Mouse (Mus musculus) left cerebral cortex, adult 18-20 months (tissue): ENCODE data around the gene Dbndd1. TPM values are rescaled to one million over a fixed set of nuclear protein-coding genes. Genes with fewer than 3 reads are reported as not detected.
A peak's percentile ranks its signal among the peaks of the same experiment; 100 is the strongest.
"Not testable (repeated sequence)": the region's sequence is repeated elsewhere in the genome, so short reads cannot be mapped to it uniquely, and the experiment has no call there.

ENCODE experiments used
- DNase-seq, 2 experiments: peaks; one replicate each; pipeline ENCODE4 v3.0.0; 2021 to 2022; ENCODE audit warnings: low spot score in 2 of 2, mixed read lengths in 1 of 2
- long read RNA-seq, 2 experiments: library from polyadenylated mRNA; stranded (forward); transcript quantifications; one replicate each; pipeline ENCODE4 v2.0.0; 2021
- total RNA-seq, 2 experiments: library from RNA; stranded (reverse); gene quantifications; 2 replicates each; pipeline ENCODE4 v1.2.3; 2021

Dbndd1 gene
- total RNA-seq: 10 to 100 TPM; 15.9 to 18.3 TPM
- long read RNA-seq, experiment 1, transcript Dbndd1-201 (4 exons, 1,677 nt): major isoform, 23 of 26 reads
- long read RNA-seq, experiment 1, partial matches to known transcripts: 1 of 26 reads
- long read RNA-seq, experiment 1, other reads (novel, unspliced or antisense): 2 of 26 reads
- long read RNA-seq, experiment 2, transcript Dbndd1-201 (4 exons, 1,677 nt): major isoform, 21 of 25 reads
- long read RNA-seq, experiment 2, partial matches to known transcripts: 3 of 25 reads
- long read RNA-seq, experiment 2, other reads (novel, unspliced or antisense): 1 of 25 reads

GRCm38 (mm10) chr8:123514781-123515539 lies at the start of gene Dbndd1:
Gene Dbndd1, minus strand, starts transcription at chr8:123515463.
- DNase-seq: peak; percentile 54 to 62

DNA sequence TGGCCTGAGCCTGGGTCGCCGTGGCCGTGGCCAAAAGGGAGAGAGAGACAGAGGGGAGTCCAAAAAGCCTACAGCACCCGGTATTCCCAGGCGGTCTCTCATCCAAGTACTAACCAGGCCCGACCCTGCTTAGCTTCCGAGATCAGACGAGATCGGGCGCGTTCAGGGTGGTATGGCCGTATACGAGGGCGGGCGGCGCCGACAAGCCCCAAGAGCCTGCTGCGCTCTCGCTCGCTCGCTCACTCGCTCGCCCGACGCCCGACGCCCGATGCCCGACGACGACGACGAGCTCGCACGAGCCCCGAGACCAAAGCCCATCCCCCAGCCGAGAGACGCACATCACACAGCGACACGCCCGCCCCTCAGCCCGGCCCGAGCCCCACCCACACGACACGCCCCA lies 49.0 kb upstream of the Dbndd1 start:
- not testable (repeated sequence) for DNase-seq

DNA sequence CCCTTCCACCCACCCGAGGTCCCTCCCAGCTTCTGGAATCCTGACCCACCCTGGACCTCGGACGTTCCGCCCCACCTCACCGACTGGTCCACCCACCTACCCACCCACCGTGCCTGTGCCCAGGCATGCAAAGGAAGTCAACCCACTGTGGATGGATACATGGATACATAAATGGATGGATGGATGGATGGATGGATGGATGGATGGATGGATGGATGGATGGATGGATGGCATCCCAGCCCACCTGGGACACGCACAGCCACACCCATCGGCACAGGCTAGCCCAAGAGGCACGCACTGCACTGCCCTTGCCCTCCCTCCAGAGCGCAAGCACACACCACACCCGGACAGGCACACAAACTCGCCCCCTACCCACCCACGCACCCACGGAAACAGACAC lies 22.4 kb upstream of the Dbndd1 start:
- not testable (repeated sequence) for DNase-seq

DNA sequence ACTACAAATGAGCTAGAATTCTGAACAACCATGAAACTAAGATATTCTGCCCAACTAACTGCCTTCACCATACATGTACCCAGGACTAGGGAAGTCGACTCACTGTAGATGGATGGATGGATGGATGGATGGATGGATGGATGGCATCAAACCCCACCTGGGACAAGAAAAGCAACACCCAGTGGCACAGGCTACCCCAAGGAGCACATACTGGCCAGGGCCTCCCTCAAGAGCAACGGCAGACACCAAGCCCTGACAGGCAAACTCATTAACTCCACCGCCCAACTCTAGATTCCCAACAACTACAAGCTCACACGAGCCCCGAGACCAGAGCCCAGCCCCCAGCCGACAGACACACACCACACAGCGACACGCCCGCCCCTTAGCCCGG lies 21.7 kb upstream of the Dbndd1 start:
- no peak for DNase-seq

GRCm38 (mm10) chr8:123536242-123536989 lies 21.2 kb upstream of the Dbndd1 start:
- DNase-seq: no peak

GRCm38 (mm10) chr8:123527720-123528489 lies 12.6 kb upstream of the Dbndd1 start:
- peak in 1 of 2 experiments; percentile 38 for DNase-seq

GRCm38 (mm10) chr8:123520048-123520447 lies 4.8 kb upstream of the Dbndd1 start:
- DNase-seq: not testable (repeated sequence)

- peak; percentile 87 to 90 for DNase-seq
Measured at GRCm38 (mm10) chr8:123518667-123519066, 3.4 kb upstream of the Dbndd1 start, which contains the start of gene Gas8. Gene Gas8, plus strand, starts transcription at chr8:123518834.

DNA sequence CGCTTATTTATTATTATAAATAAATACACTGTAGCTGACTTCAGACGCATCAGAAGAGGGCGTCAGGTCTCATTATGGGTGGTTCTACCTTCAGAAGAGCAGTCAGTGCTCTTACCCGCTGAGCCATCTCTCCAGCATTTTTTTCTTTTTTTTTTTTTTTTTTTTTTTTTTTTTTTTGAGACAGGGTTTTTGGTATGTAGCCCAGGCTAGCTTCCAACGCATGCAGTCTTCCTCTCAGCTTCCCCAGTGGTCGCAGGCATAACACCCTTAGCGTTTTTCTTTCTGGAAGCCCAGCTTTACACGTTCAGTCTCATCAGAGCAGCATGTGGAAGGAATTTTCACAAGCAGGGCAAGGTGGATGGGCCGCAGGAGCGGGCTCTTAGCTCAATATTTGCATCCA lies 2.9 kb upstream of the Dbndd1 start:
- DNase-seq: no peak

- no peak for DNase-seq
Measured at GRCm38 (mm10) chr8:123516596-123516995, 1.3 kb upstream of the Dbndd1 start.

DNA sequence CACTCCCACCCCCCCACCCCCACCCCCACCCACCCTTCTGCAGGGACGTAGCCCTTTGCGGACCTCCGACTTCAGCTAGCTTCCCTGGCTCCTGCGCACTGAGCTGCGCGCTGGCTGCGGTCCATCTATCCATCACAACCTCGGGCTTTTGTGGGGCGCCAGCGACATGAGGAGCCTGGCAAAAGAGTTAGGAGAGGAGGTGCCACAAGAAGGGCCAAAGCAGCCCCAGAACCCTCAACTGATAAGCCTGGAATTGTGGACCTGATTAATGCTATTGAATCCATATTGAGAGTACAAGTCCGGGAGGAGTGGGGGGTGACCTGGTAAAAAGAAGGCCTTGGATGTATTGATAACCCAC lies 256 bp upstream of the Dbndd1 start:
- peak in 1 of 2 experiments; percentile 33 for DNase-seq

GRCm38 (mm10) chr8:123514136-123514535 lies 1.1 kb downstream of the Dbndd1 start:
- DNase-seq: no peak

DNA sequence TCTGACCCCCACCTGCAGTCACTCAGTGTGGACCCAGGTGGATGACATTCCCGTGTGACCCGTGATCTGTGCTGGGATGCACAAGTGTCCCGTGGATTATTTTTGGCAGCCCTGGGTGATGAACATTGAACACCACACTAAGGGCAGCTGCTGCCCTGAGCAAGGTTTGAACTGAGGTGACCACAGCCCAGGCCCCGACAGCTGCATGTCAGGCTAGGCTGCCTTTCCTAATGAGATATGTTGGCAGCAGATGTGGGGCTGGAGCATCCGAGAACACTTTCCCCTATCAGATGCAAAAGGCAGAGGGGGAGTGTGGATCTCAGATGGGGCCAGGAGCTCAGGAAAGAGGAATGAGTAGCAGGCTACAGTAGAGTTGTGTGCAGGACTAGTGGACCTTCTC lies 4.4 kb downstream of the Dbndd1 start:
- no peak for DNase-seq

DNA sequence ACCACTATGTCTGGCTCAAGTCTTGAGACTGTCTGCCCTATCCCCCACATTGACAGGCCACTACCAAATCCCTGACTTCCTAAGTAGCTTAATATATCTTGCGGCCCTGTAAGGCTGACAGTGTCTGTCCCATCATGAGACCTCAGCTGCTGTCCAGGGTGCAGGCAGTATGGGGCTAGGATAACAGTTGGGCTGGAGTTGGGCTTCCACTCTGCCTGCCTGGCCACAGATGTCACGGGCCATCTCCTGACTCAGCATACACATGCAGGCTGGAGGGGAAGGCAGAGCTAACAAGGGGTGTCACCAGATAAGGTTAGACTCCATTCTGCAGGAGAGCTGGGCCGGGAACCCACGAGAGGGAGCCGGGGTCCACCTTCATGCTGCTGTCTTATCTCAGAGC lies 8.1 kb downstream of the Dbndd1 start:
- DNase-seq: no peak

- no peak for DNase-seq
Measured at GRCm38 (mm10) chr8:123505695-123506094, 9.6 kb downstream of the Dbndd1 start.

DNA sequence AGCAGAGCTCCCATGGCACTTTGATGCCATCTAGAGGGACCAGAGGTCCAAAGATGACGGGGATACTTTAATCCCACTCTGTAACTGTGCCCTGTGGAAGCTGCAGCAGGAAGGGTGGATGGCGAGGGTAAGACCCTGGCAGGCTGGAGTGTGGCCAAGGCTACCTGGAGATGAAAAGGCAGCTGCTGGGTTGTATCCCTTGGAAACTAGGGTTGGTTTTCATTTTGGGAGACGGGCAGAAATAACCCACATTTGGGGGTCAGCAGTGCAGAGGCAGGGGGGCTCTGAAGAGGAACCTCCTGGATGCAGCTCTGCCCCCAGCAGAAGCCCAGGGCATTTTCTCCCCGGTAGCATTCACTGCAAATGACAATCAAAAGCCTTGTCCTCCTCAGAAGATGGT lies 10.0 kb downstream of the Dbndd1 start:
- DNase-seq: no peak

- DNase-seq: no peak
Measured at GRCm38 (mm10) chr8:123504591-123505195, 10.6 kb downstream of the Dbndd1 start.

DNA sequence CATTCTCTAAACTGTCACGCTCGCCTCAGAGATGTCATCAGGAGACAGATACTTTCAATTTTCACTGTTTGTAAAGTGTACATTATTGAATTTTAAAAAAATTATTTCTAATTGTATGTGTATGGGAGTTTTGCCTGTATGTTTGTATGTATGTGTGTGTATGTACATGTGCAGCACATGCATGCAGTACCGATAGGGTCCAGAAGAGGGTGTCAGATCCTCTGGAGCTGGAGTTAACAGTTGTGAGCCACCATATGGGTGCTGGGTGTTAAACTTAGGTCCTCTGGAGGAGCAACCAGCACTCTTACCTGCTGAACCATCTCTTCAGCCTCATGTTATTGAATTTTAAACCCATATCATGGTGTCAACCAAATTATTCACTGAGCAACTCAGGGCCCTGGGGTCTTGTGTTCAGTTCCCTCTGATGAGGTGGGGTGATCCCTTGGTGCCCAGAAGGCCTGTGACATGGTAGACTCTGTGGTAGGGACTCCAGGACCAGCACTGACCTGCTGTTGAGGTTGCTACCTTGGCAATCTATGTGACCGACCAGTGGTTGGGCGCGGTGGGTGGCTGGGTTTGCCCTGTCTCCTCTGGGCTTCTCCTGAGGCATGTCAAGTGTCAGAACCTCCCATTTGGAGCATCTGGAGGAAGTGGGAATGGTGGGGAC lies 11.3 kb downstream of the Dbndd1 start:
- DNase-seq: no peak

DNA sequence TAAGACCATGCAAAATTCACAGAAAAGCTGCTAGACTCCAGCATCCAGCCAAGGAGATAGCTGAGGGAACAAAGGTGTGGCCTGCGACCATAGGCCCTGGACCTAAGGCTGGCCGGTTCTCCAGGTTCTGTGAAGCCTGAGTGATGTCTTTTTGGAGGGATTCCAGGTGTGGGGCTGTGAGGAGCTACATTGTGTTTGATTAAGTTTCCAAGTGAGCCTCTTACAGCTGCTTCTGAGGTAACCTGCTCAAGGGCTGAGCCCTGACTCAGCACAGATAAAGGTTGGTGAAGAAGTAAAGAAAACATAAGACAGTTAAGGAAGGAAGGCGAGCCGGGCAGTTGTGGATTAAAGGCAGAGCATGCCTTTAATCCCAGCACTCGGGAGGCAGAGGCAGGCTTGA lies 13.1 kb downstream of the Dbndd1 start:
- no peak for DNase-seq

- no peak for DNase-seq
Measured at GRCm38 (mm10) chr8:123499556-123499955, 15.7 kb downstream of the Dbndd1 start.
